Mouse (Mus musculus) frontal cortex, adult (tissue): Measurements from ENCODE around the gene Sorl1.

ENCODE experiments used
- ATAC-seq: cut with Nextera tagmentation; 2 replicates; pipeline ENCODE4 v1.9.2; 2017; ENCODE audit warnings: mild to moderate bottlenecking, moderate library complexity, mixed read lengths; ENCODE audit not compliant: low TSS enrichment

The Sorl1 gene

DNA sequence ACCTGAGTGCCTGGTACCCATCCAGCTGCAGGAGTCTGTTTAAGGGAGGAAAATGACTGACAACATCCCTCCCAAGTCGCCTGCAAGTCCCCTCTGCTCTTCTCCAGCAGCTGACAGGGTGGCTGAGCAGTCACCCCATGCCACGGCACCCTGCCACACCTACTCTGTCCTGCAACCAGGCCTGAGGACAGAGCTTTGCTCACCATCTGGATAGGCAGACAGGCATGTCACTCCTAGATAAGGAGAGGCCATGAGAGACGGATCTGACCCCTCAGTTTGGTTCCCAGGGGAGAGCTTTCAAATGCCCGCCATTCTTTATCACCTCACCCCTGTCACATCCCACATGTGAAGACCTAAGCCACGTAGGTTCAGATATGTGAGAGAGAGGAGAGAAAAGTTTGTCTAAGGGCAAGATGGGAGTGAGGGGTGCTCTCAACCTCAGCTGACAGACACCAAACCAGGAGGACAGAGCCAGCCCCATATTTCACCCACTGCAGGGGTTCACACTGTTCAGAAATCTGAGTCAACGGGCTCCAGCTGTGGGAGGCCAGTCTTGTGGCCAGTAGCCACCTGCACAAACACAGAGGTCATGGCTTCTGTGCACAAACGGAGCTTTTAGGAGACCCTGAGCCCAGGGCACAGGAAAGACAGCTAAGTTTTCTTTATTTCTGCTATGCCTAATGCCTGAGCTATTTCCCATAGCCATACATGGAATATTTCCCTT is 104.6 kb downstream of the Sorl1 start:
- ATAC-seq = no peak

DNA sequence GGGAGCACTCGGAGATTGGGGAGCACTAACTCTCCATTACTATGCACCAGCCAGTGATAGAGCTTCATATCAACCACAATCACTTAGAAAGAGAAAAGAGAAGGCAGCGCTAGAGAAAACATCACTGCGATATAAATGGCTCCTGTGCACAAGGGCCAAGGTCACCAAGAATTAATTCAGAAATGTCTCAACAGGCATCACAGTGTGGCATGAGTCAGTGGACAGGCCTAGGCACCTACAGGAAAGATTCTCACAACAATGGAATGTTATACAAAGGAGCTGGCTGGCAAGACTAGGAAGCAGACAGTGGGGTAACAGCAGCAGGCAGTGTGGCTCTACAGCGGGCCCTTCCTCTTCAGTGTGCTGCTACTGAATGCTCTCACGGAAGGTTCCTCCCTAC is 115.6 kb downstream of the Sorl1 start:
- ATAC-seq = no peak

DNA sequence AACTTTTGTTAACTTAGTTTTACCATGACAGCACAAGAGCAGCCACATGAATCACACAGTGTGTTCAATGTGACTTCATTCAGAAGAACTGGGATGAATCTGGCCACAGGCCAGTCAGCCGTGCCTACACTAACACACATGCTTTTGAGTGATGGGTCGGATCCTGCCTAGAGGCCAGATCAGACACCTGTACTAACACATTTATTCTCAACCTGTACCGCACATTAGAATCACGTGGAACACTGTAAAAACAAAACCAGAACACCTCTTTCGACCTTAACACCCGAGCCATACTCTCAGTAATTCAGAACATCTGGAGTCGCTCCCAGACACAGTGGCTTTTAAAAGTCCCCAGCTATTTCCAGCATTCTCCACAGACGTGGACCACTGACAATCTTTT is 119.0 kb downstream of the Sorl1 start:
- no peak; the same call in 1 of the 2 replicates for ATAC-seq

DNA sequence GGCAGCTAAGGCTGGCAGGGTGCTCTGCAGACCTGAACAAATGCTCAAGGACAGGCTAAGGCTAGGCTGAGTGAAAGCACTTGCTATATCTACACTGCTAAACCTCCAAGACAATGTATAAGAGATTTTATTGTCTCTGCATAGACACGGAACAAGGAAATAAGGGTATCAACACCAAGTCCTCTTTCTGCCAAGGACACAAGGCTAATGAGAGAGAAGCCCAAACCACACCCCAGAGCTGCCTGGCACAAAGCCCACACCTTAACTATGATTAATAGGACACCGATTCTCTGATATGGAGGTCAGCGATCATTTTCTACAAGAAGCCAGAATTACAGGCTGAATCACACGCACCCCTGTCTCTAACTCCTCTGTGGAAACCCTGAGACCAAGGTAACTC is 120.0 kb downstream of the Sorl1 start:
- no peak for ATAC-seq

DNA sequence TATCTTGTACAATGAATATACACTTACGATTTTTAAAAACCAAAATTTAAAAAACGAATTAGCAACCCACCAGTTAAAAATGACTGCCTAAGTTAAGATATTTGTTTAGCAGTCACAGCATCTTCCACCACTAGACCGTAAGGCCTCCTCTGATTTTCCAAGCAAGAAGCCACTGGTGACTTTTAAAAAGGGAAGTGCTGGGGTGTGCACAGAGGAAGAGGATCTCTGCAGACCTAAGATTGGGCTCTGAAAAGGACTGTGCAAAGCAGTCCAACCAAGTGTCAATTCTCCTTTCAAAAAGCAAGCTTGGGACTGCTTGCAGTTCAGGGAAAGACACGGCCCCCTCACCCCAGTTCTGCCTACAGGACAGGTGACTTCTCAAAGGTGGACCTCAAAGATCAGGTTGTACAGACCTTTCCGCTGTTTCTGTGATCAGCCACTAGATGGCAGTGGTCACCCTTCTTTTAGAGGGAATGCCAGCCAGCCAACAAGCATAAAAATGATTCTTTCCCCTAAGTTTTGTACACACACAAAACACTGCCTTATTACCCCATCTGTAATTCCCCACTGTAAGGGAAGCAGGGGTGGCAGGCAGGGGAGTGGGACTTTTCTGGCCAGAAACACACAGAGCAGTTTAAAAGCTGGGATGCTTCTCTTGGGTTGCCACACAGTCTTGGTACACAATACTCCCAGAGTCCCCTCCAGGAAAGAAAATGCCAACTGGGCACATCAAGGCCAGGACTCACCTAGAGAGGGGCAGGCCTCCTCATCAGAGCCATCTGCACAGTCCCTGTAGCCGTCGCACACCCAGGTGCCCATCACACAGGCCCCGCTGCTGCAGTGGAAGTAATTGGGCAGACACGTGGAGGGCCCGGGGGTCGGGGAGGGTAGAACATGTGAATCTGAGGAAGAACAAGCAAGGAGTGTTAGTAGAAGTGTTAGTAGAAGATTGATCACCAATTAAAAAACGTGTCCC is 124.3 kb downstream of the Sorl1 start:
- ATAC-seq = peak; percentile 32; the same call in 1 of the 2 replicates

DNA sequence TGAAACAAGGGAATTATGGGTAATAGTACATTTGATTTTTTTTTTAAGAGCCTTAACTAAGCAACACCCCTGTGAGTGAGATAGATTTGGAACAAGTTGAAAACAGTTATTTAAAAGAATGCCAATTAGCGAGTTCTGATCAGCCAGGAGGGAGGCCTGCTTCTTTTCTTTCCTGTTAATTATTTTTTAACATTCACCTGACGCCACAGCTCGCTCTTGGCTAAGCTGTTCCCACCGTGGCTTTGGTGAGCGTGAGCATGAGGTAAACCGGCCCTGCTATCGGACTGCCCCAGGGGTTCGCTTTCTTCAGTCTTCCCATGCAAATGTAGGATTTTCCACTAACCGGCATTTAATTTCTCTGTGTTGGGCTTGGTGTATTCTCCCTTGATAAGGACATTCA is 128.8 kb downstream of the Sorl1 start:
- no peak for ATAC-seq

DNA sequence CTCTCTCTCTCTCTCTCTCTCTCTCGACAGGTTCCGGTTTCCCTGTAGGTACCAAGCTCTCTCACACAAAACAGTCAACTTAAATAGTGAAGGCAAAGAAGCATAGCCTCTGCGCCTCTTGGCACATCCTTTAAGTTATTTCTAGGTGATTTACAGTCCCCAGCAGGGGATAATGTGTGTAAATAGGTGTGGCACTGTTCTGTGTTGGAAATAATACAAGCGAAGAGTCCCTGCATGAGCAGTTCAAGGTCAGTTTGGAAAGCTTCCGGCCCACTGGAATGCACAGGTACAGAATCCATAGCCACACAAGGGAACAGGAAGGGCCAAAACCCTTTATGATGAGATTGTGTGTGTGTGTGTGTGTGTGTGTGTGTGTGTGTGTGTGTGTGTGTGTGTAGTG is 130.3 kb downstream of the Sorl1 start:
- ATAC-seq = no peak

DNA sequence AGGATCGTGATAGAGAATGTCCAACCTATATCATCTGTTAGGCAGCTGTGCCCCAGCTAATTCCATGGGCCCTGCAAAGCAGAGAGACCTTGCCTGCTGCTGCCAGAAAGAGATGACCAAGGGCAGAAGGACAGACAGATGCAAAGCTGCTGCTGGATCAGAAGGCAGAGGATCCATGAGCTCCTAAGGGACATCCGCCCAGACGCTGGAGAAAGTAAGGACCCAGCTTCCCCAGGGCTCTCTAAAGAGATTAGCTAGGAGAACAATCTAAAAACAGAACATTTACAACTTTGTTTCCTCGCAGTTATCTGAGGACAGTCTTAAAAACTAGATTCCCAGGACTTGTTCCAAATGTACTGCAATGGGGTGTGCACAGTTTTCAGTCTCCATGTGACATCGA is 131.3 kb downstream of the Sorl1 start:
- no peak for ATAC-seq

DNA sequence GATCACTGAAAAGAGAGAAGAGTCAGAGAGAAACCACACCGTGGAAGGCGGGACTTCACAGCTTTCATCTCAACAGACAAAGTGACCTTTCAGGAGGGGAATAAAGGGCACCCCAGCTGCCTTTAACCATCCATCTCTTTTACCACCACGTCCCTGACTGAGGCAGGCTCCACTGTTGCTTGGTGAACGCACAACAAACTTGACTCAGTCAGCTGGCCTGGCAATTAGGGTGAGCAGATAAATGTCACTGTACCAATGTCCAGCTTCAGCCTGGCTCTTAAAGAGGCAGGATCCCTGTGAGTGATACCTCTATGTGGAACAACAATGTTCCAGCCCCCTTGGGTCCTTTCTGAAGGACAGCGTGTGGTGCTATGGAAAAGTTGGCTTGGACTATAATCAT is 138.5 kb downstream of the Sorl1 start:
- ATAC-seq = no peak

DNA sequence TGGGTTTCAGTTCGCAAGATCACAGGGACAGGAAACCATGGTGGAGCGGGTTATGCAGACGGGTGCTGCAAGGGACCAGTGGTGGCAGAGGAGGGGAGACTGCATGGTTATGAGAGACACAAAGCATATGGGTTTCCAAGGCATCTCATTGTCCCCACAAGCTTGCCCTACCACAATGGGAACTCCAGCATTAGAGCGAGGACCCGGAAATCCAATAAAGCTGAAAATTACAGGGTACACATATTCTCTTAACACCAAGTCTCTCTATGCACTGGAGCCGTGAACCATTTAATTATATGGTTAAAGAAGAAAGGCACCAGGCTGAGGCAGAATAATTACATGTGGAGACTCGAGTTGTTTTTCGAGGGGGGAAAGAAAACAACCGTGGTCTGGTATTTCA is 139.0 kb downstream of the Sorl1 start:
- no peak for ATAC-seq

DNA sequence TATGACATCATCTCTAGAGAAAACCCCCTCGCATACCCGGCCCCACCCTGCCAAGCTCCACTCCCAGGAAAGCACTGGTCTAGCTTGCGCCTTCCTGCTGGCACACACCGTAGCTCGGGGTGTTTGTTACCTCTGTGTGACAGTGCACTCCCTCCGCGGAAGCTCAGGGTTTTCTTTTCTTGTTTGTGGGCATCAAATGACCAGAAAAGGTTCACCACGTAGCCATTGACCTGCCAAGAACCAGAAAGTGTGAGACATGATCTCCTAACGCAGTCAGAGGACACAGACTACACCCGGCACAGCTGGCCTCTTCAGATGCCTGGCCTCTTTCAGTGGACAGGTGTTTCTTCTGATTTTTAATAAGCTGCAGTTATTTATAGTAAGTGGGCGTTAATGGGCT is 139.8 kb downstream of the Sorl1 start:
- no peak for ATAC-seq

DNA sequence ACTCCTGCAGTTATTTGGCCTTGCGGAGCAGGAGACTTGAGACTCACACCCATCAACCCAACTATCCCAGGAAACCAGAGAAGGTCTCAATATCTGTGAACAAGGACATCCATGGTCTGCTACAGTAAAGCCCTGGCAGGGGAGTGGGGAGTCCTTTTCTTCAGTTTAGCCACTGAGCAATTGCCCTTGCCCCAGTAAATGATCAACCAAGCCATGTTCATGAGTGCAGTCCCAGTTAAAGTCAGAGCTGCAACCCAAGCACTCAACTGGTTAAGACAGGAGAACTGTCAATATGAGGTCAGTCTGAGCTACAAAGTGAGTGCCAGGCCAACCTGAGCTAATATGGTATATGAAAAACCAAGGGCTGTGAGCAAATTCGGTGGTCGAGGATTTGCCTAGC is 140.8 kb downstream of the Sorl1 start:
- ATAC-seq = no peak

DNA sequence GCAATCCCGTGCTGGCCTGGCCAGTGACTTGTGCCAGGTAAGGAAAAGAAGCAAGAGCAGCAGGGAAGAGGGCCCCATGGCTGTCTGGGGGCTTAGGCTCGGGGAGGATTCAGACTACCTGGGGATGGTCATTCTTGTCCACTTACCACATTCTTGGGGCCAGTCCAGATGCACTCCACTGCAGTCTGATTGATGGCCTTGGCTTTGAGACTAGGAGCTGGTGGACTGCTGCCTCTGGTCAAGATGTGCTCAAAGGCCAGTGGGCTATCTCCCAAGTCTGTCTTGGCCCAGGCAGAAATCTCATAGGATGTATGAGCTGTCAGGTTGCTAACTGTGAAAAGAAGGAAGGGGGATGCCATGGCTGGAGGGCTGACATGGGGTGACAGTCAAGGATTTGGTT is 141.3 kb downstream of the Sorl1 start:
- no peak for ATAC-seq

DNA sequence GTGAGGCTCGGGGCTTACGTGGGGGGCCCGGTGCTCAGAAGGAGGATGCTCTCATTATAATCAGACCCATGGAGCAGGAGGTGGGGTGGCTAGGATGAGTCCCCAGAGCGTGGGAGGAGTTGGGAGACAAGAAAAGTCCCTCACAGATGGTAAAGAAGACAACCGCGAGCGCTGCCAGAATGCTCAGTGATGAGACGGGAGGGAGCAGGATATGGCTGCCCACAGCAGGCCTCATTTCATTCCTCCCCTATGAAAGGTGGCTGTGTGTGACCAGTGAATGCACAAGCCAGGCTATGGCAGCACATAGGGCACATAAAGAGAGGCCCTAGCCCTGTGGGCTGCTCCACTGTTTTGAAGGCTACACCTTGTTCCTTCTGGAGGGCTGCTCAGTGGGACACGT is 142.1 kb downstream of the Sorl1 start:
- peak; percentile 83 for ATAC-seq

DNA sequence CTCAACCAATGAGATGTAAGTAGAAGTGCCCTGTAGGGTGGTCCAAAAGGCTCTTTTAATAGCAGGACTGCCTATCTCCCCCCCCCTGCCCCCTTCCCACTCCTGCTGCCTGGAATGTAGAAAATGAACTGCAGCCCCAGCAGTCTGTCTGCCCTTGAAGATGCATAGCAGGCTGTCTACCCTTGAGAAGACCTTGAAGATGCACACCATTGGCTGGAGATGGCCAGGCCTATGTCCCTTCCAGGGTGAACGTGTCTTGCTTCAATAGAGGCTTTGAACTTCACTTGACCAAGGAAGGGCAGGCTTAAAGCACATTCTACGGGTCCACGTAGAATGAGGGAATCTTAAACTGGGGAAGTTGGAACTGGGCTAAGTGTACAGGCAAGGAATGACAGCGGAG is 142.8 kb downstream of the Sorl1 start:
- ATAC-seq = no peak

DNA sequence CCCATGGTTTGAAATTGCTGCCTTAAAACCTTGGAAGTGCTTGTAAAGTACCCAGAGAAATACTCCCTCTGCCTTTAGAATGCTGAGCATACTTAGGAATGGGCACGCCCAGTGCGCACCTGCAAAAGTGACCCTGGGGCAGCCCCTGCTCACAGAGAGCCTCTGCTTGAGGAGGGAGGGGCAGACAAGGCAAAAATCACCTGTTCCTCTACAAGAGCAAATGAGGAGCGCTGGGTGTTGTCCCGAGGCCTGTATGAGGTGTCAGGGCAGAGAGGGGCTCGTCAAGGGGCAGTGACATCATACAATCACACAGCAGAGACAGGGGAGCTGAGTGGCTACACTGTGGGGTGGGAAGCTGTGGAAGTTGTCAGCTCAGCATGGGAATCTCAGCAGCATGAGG is 143.3 kb downstream of the Sorl1 start:
- no peak for ATAC-seq

DNA sequence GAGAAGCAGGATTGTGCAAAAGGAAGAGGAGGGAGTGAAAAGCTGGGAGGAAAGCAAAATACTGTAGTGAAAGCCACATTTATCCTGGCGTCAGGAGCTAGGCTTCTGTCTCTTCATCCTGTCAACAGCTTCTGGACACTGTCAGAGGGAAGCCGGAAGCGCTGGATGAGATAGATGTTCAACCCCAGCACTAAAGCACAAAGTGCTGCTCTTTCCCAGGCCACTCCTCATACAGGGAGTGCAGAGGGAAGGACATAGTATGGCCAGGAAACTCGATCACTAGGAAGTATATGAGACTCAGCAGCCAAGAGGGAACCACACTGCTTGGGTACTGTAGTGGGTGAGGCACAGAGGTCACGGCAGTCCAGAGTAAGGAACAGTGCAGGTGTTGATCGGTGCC is 145.7 kb downstream of the Sorl1 start:
- ATAC-seq = no peak

DNA sequence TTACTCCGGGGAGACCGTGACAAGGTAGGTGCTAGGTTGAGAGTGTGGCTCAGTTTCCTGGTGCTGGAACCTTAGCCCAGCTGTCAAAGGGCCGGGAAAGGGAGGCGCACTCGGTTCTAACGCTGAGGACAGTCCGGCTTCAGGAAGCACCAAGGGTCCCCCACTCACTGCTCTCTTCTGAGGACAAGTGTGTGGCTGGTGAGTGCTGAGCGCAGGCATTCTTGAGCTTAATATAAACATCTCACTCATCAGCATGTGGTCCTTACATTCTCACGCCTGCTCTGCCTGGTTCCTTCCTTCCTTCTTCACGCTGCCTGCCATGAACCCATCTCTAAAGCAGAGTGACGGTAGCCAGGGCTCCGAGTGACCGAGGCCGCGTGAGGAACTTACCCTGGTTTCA is 148.1 kb downstream of the Sorl1 start:
- no peak for ATAC-seq

DNA sequence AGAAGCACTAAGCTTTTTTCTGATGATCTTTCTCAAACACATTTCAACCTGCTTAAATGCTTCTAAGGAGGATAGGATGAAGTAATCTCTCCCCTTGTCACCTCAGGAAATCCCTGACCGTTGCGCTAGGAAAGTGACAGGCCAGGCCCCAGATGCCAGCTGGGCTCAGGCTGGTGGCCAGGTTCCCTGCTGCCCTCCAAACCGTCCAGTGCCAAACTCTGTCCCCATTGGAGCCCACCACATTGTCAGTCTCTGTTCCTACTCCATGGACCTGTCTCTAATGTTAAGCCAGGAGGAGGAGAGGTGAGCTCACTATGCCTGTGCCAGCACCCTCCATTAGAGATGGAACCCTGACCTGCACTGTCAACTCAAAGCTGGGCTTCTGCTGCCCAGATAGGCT is 149.4 kb downstream of the Sorl1 start:
- no peak; the same call in 1 of the 2 replicates for ATAC-seq

DNA sequence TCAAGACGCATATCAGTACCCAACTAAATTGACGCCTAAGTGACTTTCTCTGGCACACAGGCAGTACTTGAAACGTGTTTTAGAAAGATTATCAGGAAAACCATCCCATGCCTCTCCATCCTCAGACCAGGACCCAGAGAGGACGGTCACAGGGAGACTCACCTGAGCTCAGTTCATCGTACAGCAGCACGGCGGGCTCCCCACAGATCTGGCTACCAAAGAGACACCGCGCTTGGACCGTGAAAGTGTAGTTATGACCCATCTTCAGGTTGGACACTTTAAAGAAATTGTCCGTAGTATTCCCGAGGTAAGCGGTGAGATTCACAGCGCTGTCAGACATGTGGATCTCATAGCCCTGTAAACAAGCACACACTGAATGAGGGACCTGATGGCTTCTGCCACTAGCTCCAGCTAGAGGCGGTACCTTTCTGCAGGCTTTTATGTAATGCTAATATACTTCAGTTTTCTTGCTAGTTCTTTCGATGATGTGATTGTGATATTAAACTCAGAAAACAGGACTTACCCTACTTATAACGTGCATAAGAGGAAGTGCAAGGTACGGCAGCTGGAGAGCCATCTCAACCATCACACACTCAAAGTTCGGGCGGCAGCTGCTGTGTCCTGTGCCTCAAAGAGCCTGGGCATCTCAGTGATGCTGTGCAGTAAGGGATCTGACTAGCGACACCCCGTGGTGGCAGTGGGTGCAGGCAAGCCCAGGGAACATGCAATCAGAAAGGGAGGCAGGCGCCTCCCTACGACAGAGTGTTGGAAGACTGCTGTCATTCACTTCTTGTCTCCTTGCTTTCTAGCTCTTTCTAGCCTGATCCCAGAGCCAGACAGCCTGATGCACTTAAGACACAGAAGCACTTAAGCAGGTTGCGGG is 150.1 kb downstream of the Sorl1 start:
- ATAC-seq = peak; percentile 97

DNA sequence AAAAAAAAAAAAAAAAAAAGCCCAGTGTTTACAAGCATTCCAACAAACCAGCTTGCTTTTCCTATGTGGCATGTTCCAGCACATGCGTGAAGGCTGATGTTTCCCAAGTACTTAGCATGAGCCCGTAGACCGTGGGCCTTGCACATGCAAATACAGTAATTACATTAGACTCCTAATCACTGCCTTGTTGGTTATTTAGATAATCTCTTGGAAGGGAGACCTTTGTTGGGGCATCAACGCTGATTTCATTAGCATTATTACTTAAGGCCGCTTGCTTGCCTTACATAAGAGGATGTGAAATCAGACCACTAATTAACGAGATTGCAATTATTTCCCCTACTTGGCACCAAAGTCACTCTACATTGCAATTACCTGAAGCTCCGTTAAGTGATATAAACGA is 154.1 kb downstream of the Sorl1 start:
- no peak for ATAC-seq
